Comparison of ENCODE assay signal across 14 mouse cellular contexts in the genomic region with DNA sequence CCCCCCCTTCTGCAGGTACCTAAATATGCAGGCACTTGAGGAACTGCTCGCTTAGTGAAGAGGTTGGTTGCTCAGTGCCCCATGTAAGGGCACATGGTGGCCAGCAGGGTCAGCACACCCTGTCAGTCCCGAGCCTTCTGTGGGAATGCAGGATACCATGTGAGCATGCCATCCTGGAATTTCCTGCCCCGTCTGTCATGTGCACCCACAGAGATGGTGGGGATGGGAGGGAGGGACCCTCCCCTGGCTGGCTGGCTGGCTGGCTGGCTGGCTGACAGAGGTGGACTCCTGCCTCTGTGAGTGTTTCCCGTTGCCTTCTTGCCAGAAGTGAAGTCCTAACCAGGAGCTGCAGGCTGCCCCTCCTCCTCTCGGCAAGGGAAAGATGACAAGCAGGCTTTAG. TPM values are rescaled to one million over a fixed set of nuclear protein-coding genes. Genes with fewer than 3 reads are reported as not detected.
DNase-seq lines count a peak whose midpoint lies in the region; ATAC-seq lines count a peak whose summit lies in the region.
"Had no signal": no experiment of that assay in that cellular context is flagged by ENCODE, and none has a peak within 500 bp of the region (broad histone marks: within the 10 kb centered on the region; RNA-seq: fewer than 3 reads in every experiment).

No protein-coding gene starts in this region.

- H3K4me2 ChIP-seq in heart, embryonic 12.5 days: peak overlapping the region; percentile 52
- no peak overlapping the region for H3K4me2 ChIP-seq in limb, embryonic 12.5 days
- peak overlapping the region; percentile 48 for H3K4me2 ChIP-seq in heart, embryonic 16.5 days (ENCODE audit: low read depth, low read length)
- H3K4me2 ChIP-seq in midbrain, embryonic 14.5 days (ENCODE audit: low read length): no peak overlapping the region
- H3K4me2 ChIP-seq: embryonic facial prominence, embryonic 15.5 days; neural tube, embryonic 13.5 days; stomach, embryonic 15.5 days had no signal

- H3K36me3 ChIP-seq in heart, embryonic 12.5 days: no peaks in the 10 kb centered on the region
- H3K36me3 ChIP-seq in limb, embryonic 12.5 days: no peaks in the 10 kb centered on the region
- H3K36me3 ChIP-seq in limb, embryonic 10.5 days: no peaks in the 10 kb centered on the region
- no peaks in the 10 kb centered on the region for H3K36me3 ChIP-seq in heart, embryonic 16.5 days (ENCODE audit: control insufficient read depth, insufficient read depth)
- H3K36me3 ChIP-seq in midbrain, embryonic 14.5 days (ENCODE audit: control insufficient read depth, insufficient read depth, low read length): no peaks in the 10 kb centered on the region
- H3K36me3 ChIP-seq: embryonic facial prominence, embryonic 15.5 days; neural tube, embryonic 13.5 days; stomach, embryonic 15.5 days had no signal

- peak; percentile 50 for ATAC-seq in heart, embryonic 12.5 days (ENCODE audit: insufficient number of reproducible peaks, low FRiP score)
- peak; percentile 12; the same call in 1 of the 2 replicates for ATAC-seq in limb, embryonic 12.5 days (ENCODE audit: insufficient number of reproducible peaks, insufficient read depth, low FRiP score, low TSS enrichment, low read depth)
- ATAC-seq in heart, embryonic 16.5 days (replicated peaks; ENCODE audit: extremely low read depth, insufficient read depth, low FRiP score): peak; percentile 43
- no peak for ATAC-seq in midbrain, embryonic 14.5 days (ENCODE audit: low FRiP score, low TSS enrichment)

- H3K27ac ChIP-seq in heart, embryonic 12.5 days (ENCODE audit: poor library complexity, severe bottlenecking): peak overlapping the region; percentile 87
- no peak overlapping the region for H3K27ac ChIP-seq in limb, embryonic 12.5 days
- no peak overlapping the region; the same call in 1 of the 2 replicates for H3K27ac ChIP-seq in limb, embryonic 10.5 days
- peak overlapping the region; percentile 81 for H3K27ac ChIP-seq in heart, embryonic 16.5 days (ENCODE audit: low read length)
- H3K27ac ChIP-seq in midbrain, embryonic 14.5 days (replicated peaks; ENCODE audit: low read depth, low read length): no peak overlapping the region
- H3K27ac ChIP-seq: embryonic facial prominence, embryonic 15.5 days; kidney, postnatal 0 days; neural tube, embryonic 13.5 days; stomach, embryonic 15.5 days had no signal

- H3K27me3 ChIP-seq in heart, embryonic 12.5 days (replicated peaks): 0 out of 2 replicates have a peak, but pooled peaks cover 3% of the 10 kb centered on the region
- peaks cover 34% of the 10 kb centered on the region for H3K27me3 ChIP-seq in limb, embryonic 12.5 days
- peaks cover 74% of the 10 kb centered on the region for H3K27me3 ChIP-seq in limb, embryonic 10.5 days (ENCODE audit: low read depth, poor library complexity, severe bottlenecking)
- no peaks in the 10 kb centered on the region for H3K27me3 ChIP-seq in heart, embryonic 16.5 days (ENCODE audit: control insufficient read depth, insufficient read depth, low read length)
- no peaks in the 10 kb centered on the region for H3K27me3 ChIP-seq in midbrain, embryonic 14.5 days (ENCODE audit: control insufficient read depth, insufficient read depth, low read length)
- H3K27me3 ChIP-seq: embryonic facial prominence, embryonic 15.5 days had no signal

- WGBS in heart, embryonic 12.5 days: 2% methylated on average over 5 of the region's 5 CpGs
- 15% methylated on average over 5 of the region's 5 CpGs for WGBS in limb, embryonic 12.5 days
- WGBS in limb, embryonic 10.5 days: 16% methylated on average over 5 of the region's 5 CpGs
- 5% methylated on average over 5 of the region's 5 CpGs for WGBS in heart, embryonic 16.5 days
- 55% methylated on average over 5 of the region's 5 CpGs for WGBS in midbrain, embryonic 14.5 days

- no peak overlapping the region for H3K4me3 ChIP-seq in heart, embryonic 12.5 days
- no peak overlapping the region for H3K4me3 ChIP-seq in limb, embryonic 12.5 days (replicated peaks)
- H3K4me3 ChIP-seq in limb, embryonic 10.5 days: no peak overlapping the region
- 0 out of 2 replicates have a peak overlapping the region, but pooled peaks have one; percentile 6 for H3K4me3 ChIP-seq in heart, embryonic 16.5 days (ENCODE audit: low read length)
- no peak overlapping the region for H3K4me3 ChIP-seq in midbrain, embryonic 14.5 days (replicated peaks; ENCODE audit: low read depth, low read length)
- H3K4me3 ChIP-seq: embryonic facial prominence, embryonic 15.5 days; neural tube, embryonic 13.5 days; stomach, embryonic 15.5 days had no signal

- no peaks in the 10 kb centered on the region for H3K9me3 ChIP-seq in heart, embryonic 12.5 days (replicated peaks)
- H3K9me3 ChIP-seq in limb, embryonic 12.5 days: no peaks in the 10 kb centered on the region
- H3K9me3 ChIP-seq in limb, embryonic 10.5 days (replicated peaks): no peaks in the 10 kb centered on the region
- H3K9me3 ChIP-seq in heart, embryonic 16.5 days (replicated peaks; ENCODE audit: control insufficient read depth, low read length): no peaks in the 10 kb centered on the region
- no peaks in the 10 kb centered on the region for H3K9me3 ChIP-seq in midbrain, embryonic 14.5 days (ENCODE audit: control insufficient read depth, low read length)
- H3K9me3 ChIP-seq: embryonic facial prominence, embryonic 15.5 days; neural tube, embryonic 13.5 days; stomach, embryonic 15.5 days had no signal

- peaks cover 92% of the 10 kb centered on the region for H3K4me1 ChIP-seq in heart, embryonic 12.5 days (replicated peaks)
- peaks cover 53% of the 10 kb centered on the region for H3K4me1 ChIP-seq in limb, embryonic 12.5 days (replicated peaks)
- H3K4me1 ChIP-seq in limb, embryonic 10.5 days: peaks cover 84% of the 10 kb centered on the region
- peaks cover 71% of the 10 kb centered on the region for H3K4me1 ChIP-seq in heart, embryonic 16.5 days (ENCODE audit: control insufficient read depth, insufficient read depth, low read length)
- H3K4me1 ChIP-seq in midbrain, embryonic 14.5 days (ENCODE audit: control insufficient read depth, insufficient read depth, low read length): peaks cover 18% of the 10 kb centered on the region

- DNase-seq in heart, adult 9 months (ENCODE audit: low spot score in 2 of 2): no peak
- DNase-seq in limb, embryonic 10.5 days (ENCODE audit: low spot score): no peak
- peak; percentile 21 for DNase-seq in lung, postnatal 25 days (ENCODE audit: low spot score)
- no peak for DNase-seq in midbrain, embryonic 14.5 days
- DNase-seq in urinary bladder, postnatal 4 days (ENCODE audit: low spot score in 2 of 2): no peak

- H3K9ac ChIP-seq in heart, embryonic 12.5 days: no peak overlapping the region
- H3K9ac ChIP-seq in limb, embryonic 12.5 days (replicated peaks): no peak overlapping the region
- peak overlapping the region; percentile 42 for H3K9ac ChIP-seq in heart, embryonic 16.5 days (ENCODE audit: low read length)
- no peak overlapping the region for H3K9ac ChIP-seq in midbrain, embryonic 14.5 days (replicated peaks; ENCODE audit: low read length)
- H3K9ac ChIP-seq: embryonic facial prominence, embryonic 15.5 days; neural tube, embryonic 13.5 days; stomach, embryonic 15.5 days had no signal

RNA-seq across cellular contexts. Expression of a gene that starts 34.9 kb away (rescaled TPM):
- 13.1 and 13.3 TPM in 2 replicates for polyA plus RNA-seq in heart, embryonic 12.5 days (2016; fragmentation: Nextera tagmentation; extraction: Ambion mirVana)
- 17.8 and 23.6 TPM in 2 replicates for polyA plus RNA-seq in limb, embryonic 12.5 days (2016; fragmentation: Nextera tagmentation; extraction: Ambion mirVana)
- 15.6 and 22.7 TPM in 2 replicates for polyA plus RNA-seq in limb, embryonic 10.5 days (2016; fragmentation: Nextera tagmentation; extraction: Ambion mirVana)
- 18.6 and 20.8 TPM in 2 replicates for polyA plus RNA-seq in heart, embryonic 16.5 days (2015; fragmentation: Nextera tagmentation; extraction: Ambion mirVana)
- 17.4 and 21.2 TPM in 2 replicates for polyA plus RNA-seq in midbrain, embryonic 14.5 days (2014; fragmentation: Nextera tagmentation; extraction: Ambion mirVana)

RNA-seq across cellular contexts. Expression of a gene that starts 35.3 kb away (rescaled TPM):
- polyA plus RNA-seq in heart, embryonic 12.5 days (2016; fragmentation: Nextera tagmentation; extraction: Ambion mirVana): 8.4 TPM in 2 replicates
- 5.8 and 8.2 TPM in 2 replicates for polyA plus RNA-seq in limb, embryonic 12.5 days (2016; fragmentation: Nextera tagmentation; extraction: Ambion mirVana)
- 9.1 and 9.8 TPM in 2 replicates for polyA plus RNA-seq in limb, embryonic 10.5 days (2016; fragmentation: Nextera tagmentation; extraction: Ambion mirVana)
- polyA plus RNA-seq in heart, embryonic 16.5 days (2015; fragmentation: Nextera tagmentation; extraction: Ambion mirVana): 6.6 and 7.1 TPM in 2 replicates
- polyA plus RNA-seq in midbrain, embryonic 14.5 days (2014; fragmentation: Nextera tagmentation; extraction: Ambion mirVana): 10.9 and 14.9 TPM in 2 replicates

RNA-seq across cellular contexts. Expression of a gene that starts 44.5 kb away (rescaled TPM):
- 0.15 and 0.21 TPM in 2 replicates for polyA plus RNA-seq in heart, embryonic 12.5 days (2016; fragmentation: Nextera tagmentation; extraction: Ambion mirVana)
- polyA plus RNA-seq in limb, embryonic 12.5 days (2016; fragmentation: Nextera tagmentation; extraction: Ambion mirVana): 0.09 and 0.21 TPM in 2 replicates
- 0.11 and 0.34 TPM in 2 replicates for polyA plus RNA-seq in limb, embryonic 10.5 days (2016; fragmentation: Nextera tagmentation; extraction: Ambion mirVana)
- 0.07 and 0.21 TPM in 2 replicates for polyA plus RNA-seq in heart, embryonic 16.5 days (2015; fragmentation: Nextera tagmentation; extraction: Ambion mirVana)
- 0.12 and 0.49 TPM in 2 replicates for polyA plus RNA-seq in midbrain, embryonic 14.5 days (2014; fragmentation: Nextera tagmentation; extraction: Ambion mirVana)
- polyA plus RNA-seq: embryonic facial prominence, embryonic 15.5 days; forebrain, embryonic 11.5 days; intestine, embryonic 14.5 days; kidney, postnatal 0 days had no signal

RNA-seq across cellular contexts. Expression of a gene that starts 54.3 kb away (rescaled TPM):
- polyA plus RNA-seq in heart, embryonic 12.5 days (2016; fragmentation: Nextera tagmentation; extraction: Ambion mirVana): 11.3 and 12.3 TPM in 2 replicates
- 13.2 and 16.1 TPM in 2 replicates for polyA plus RNA-seq in limb, embryonic 12.5 days (2016; fragmentation: Nextera tagmentation; extraction: Ambion mirVana)
- polyA plus RNA-seq in limb, embryonic 10.5 days (2016; fragmentation: Nextera tagmentation; extraction: Ambion mirVana): 18.2 and 19.3 TPM in 2 replicates
- polyA plus RNA-seq in heart, embryonic 16.5 days (2015; fragmentation: Nextera tagmentation; extraction: Ambion mirVana): 14.2 and 14.7 TPM in 2 replicates
- polyA plus RNA-seq in midbrain, embryonic 14.5 days (2014; fragmentation: Nextera tagmentation; extraction: Ambion mirVana): 15.0 and 15.9 TPM in 2 replicates

RNA-seq across cellular contexts. Expression of a gene that starts 59.4 kb away (rescaled TPM):
- 21.0 and 22.2 TPM in 2 replicates for polyA plus RNA-seq in heart, embryonic 12.5 days (2016; fragmentation: Nextera tagmentation; extraction: Ambion mirVana)
- 23.9 and 25.0 TPM in 2 replicates for polyA plus RNA-seq in limb, embryonic 12.5 days (2016; fragmentation: Nextera tagmentation; extraction: Ambion mirVana)
- polyA plus RNA-seq in limb, embryonic 10.5 days (2016; fragmentation: Nextera tagmentation; extraction: Ambion mirVana): 30.7 and 32.2 TPM in 2 replicates
- 34.2 and 51.7 TPM in 2 replicates for polyA plus RNA-seq in heart, embryonic 16.5 days (2015; fragmentation: Nextera tagmentation; extraction: Ambion mirVana)
- polyA plus RNA-seq in midbrain, embryonic 14.5 days (2014; fragmentation: Nextera tagmentation; extraction: Ambion mirVana): 44.3 and 46.6 TPM in 2 replicates

Comparison
In these comparisons a context has a peak if more than half of its experiments do, and no peak if none do; other contexts are left out.
1. H3K27ac ChIP-seq: peak in heart, embryonic 12.5 days (single experiment) and heart, embryonic 16.5 days (single experiment); none in limb, embryonic 12.5 days (single experiment), limb, embryonic 10.5 days (single experiment) and midbrain, embryonic 14.5 days (single experiment).
2. H3K4me2 ChIP-seq: peak in heart, embryonic 12.5 days (single experiment) and heart, embryonic 16.5 days (single experiment); none in limb, embryonic 12.5 days (single experiment) and midbrain, embryonic 14.5 days (single experiment).